Mouse (Mus musculus) thymus, postnatal 0 days (tissue): ENCODE measurements around the gene G6pc3. TPM values are rescaled to one million over a fixed set of nuclear protein-coding genes. Genes with fewer than 3 reads are reported as not detected.

ENCODE experiments used
- DNase-seq: peaks from one replicate; pipeline ENCODE4 v3.0.0-alpha.2; 2015; ENCODE audit warnings: low spot score
- polyA plus RNA-seq: library from polyadenylated mRNA; unstranded; fragments of >200 nt; fragmentation: Nextera tagmentation; extraction: Ambion mirVana; gene quantifications from 2 replicates; pipeline ENCODE4 v1.2.1, GENCODE M21; 2015

G6pc3 gene
- polyA plus RNA-seq, 1 experiment from 2014 or later: 16.1 TPM

GRCm38 (mm10) chr11:102217876-102218430 lies 28.5 kb downstream of the G6pc3 start:
- no peak for DNase-seq

DNA sequence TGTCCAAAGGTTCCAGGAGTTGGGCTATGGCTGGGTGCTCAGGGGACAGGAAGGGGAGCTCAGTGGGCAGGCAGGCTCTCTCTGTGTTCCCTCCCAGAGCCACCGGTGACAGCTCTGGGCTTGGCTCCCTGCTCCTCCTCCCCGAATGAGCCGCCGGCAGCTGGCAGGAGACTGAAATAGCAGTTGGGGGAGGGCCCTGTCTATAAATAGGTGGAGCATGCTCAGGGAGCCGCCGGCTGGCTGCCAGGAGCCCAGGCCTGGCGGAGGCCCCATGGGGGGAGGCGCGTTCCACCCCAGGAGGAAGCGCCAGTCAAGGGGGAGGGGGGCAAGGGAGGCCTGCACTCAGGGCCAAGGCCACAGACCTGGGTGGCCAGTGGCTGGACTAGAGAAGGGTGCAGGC lies 29.4 kb downstream of the G6pc3 start:
- peak; percentile 93 for DNase-seq

DNA sequence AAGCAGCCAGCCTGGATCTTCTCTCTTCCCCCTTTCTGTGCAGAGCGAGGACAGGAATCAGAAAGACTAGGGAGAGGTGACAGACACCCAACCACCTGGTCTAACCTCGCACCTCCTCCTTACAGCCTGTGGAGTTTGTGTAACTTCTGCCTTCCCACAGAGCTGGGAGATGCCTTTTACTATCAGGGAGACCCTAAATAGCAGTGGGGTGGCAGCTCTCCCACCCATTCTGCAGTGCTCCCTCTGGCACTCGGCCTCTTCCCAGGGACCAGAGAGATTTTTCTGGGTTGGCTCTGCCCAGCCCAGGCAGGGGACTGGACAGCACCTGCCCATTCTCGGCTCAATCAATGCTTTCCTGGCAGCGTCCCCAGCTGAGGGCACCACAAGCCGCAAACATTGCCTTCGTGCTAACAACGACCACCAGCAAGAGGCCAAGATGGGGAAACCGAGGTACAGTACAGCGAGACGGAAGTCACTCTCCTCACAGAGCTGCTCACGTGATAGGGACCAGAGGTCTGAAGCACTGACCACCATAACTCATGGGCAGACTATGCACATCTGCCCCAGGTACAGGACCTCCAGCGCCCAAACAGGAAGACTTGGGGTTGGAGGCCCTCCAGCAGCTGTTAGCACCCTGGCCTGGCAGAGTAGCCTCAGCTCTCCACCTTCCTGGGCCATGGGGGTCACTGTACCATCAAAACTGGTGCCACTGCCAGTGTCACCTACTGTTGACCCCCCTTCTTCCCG lies 30.0 kb downstream of the G6pc3 start:
- DNase-seq: no peak

DNA sequence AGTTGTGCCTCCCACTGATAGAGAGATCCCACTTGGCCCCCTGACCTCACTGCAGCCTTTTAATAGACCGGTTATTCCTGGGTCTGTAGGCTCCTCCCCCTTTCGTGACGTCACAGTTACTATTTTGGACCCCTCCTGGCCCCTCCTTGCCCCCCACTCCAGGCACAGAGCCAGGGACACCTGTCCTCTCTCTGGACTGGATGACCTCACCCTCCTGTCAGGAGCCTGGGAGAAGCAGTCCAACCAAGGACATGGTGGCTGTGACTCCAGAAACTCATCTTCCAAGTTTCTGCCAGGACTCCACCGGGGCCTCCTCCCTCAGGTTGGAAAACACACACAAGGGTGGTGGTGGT lies 30.6 kb downstream of the G6pc3 start:
- no peak for DNase-seq

- DNase-seq: no peak
Observed at GRCm38 (mm10) chr11:102220451-102220850, 31.0 kb downstream of the G6pc3 start.

DNA sequence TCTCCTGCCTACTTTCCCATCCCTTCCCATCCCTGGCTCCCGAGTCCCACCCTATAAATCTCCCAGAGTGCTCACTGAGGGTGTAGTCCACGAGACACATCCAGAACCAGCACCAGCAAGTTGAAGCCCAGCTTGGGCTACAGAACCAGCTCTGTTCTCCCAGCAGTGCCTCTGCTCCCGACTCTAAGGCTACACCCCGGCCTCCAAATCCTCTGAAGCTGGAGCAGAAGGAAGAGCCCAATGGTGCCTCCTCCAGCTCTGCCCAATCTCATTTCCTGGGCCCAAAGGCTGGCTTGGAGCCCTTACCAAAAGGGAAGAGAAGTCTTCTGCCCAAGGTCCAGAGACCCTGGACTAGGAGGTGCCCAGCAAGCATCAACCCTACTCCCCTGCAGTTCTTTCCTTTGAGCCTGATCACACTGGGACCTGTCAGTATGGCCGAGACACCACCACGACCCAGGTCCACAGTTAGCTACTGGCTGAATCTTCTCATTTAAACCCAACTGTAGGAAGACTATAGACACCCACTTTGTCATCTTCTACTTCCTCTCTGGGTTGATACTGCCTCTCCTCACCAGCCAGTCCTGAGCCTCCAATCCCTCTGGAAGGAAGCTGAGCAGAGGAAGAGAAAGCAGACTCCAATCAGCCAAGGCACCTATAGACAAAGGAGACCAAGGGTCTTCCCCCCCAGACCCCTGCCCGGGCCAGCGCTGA lies 32.0 kb downstream of the G6pc3 start:
- no peak for DNase-seq

DNA sequence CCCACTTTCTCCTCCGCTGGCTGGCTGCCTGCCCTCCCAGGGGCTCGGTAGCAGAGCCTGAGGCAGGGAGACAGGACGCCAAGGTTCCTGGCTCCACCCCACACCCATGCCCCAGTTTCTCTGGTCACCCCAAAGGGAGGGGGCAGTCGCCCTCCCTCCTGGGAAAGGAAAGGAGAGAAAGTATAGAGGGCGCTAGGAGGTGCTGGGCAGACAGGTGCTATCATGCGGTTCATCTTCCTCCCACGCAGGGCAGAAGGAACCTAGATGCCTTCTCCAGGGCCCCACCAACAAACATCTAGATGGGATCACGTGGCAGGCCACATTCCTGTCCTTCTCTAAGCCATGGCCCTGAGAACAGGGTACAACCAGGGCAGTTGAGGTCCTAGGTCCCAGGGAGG lies 32.5 kb downstream of the G6pc3 start:
- no peak for DNase-seq

DNA sequence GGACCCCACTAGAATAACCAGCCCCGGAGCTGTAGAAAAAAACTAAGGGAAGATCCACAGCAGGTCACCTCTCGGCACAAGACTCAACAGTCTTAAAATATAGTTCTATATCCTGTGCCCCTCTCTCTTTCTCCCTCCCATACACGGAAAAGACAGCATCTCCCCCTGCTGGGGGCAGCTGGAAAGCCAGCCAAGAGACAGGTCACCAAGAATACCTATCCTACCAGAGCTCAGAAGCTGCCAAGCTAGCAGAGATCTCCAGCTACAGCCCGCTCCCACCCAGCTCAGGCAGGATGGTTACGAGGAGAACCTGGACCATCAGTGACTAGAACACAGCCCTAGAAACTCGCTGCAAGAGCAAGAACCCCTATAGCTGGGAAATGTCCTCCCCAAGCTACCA lies 33.7 kb downstream of the G6pc3 start:
- DNase-seq: peak; percentile 88

- DNase-seq: no peak
Observed at GRCm38 (mm10) chr11:102224686-102225085, 35.3 kb downstream of the G6pc3 start.

DNA sequence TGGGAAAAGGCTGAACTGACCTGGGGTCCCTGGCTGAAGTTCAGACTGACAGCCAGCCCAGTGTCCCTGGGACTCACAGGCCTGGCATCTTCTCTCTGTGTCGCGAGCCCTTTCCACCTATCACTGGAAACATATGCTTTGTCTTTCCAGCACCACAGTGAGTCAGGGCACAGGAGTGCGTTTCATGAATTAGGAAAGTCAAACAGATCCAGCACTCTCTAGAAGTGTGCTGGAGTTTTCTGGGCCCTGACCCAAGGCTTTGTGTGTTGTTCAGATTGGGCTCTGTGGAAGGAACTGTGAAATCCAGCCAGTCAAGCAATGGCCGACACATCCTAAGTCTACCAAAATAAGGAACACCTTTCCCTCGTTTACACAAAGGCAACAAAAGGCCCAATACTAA lies 35.8 kb downstream of the G6pc3 start:
- DNase-seq: no peak

DNA sequence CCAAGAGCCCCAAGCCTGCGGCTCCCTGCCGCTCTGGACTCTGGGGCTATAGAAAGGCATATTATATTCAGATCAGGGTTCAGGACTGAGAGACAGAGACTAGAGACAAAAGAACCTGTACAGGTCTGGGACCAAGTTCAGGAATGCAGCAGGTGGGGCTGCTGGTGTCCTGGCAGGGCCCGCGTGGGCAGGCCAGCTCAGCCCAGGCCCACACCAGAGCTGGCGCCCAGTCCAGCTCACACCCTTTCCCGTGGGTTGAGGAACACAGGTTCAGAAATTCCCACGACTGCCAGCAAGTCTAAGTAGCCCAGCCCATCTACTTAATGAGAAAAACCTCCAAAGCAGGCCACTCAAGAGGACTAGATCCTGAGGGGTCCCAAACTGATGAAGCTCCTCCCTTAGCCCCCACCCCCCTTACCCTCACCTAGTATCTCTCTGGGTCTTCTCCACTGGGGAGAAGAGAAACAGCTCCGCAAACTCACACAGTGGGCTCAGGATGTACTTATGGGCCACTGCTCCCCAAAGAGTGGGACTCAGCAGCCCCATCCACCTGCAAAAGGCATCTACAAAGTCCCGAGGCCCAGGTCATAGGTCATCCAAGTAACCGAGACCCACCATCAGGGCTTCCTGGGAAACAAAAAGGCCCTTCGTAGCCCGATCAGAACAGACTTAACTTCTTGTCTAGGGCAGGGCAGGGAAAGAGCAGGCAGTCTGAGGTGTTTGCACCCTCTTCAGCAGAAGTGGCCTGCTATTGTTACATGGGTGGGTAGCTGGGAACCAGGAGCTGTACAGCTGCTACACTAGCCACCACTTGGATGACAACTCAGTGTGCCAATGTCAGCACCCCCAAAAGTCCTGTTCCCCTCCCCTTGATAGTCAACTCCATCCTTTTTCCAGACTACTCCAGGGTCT lies 36.9 kb downstream of the G6pc3 start:
- DNase-seq: no peak

GRCm38 (mm10) chr11:102227270-102228190 lies 38.1 kb downstream of the G6pc3 start:
- DNase-seq: no peak

GRCm38 (mm10) chr11:102228191-102228545 lies 38.7 kb downstream of the G6pc3 start:
- DNase-seq: no peak

DNA sequence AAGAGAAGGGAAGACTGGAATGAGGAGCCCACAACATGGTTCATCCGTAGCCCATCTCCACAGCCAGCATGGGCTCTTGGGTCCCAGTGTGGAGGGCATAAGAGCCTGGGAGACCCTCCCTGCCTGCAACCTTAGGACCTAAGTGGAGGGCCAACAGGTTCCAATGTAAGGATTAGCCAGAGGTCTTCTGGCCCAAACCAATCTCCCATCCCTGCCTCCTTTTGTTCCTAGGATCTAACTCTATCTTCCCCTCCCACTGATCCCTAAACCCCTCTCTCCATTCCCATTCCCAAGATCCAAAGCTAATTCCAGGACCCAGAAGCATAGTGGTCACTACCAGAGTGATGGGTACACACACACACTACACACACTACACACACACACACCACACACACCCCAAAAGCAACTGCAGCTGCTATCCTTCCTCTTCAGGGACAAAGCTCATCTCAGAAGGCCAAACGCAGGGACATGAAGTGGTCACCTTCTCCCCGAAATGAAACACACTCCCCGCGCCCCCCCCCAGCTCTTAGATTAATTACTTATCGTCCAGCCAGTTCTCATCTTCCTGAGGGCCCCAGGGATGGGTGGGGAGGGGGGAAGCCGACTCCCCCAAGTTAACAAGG lies 39.3 kb downstream of the G6pc3 start:
- DNase-seq: no peak

GRCm38 (mm10) chr11:102229331-102229953 lies 40.0 kb downstream of the G6pc3 start:
- peak; percentile 39 for DNase-seq

DNA sequence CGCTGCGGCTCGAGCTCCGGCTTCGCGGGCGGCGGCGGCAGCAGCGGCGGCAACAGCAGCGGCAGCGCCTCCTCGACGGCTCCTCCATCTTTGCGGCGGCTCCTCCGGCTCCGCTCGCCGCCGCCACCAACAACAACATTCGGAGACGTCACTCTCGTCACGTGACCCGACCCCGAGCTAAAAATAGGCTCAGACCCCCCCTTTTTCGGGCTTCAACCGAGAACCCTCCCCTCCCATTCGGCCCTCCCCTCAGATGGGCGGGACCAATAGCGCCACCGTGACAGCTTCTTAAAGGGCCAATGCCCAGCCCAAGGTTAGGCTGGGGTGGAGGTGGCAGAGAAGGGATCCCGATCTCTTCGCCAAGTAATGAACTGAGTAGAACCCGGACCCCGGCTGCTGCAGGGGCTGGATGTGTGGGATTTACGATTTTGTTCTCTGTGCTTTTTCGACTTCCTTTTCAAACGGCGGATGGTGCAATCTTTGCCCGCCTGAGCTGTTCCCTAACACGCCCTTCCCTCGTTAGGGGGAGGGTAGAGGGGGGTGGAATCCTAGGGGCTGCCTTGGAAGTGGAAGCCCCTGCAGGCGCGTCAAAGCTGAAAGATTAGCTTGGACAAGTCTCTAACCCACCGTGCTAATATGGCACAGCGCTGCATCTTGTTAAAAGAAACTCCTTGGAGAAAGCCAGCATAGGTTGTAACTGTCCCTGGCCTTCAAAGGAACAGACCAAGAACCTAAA lies 40.8 kb downstream of the G6pc3 start, which contains the start of gene Hdac5:
Hdac5 (minus strand) TSS at position 161 of the 736 bp plus-strand sequence.
- peak; percentile 99 for DNase-seq

DNA sequence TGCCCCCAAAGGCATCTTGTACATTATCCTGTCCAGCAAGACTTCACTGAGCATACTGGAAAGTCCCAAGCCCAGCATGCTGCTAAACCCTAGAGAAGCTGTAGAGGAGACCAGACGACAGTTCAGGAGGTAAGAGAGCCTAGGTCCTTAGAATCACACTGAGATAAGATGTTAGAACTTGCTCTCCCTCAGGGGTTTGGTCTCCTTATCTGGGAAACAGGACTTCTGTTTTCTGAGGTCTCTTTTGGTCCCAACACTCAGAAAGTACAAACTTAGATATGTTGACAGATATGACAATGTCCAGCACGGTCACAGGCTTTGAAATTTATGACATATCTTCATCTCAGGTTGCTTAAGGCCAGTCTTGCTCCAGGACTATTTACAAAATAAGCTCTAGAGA lies 46.6 kb downstream of the G6pc3 start:
- no peak for DNase-seq

DNA sequence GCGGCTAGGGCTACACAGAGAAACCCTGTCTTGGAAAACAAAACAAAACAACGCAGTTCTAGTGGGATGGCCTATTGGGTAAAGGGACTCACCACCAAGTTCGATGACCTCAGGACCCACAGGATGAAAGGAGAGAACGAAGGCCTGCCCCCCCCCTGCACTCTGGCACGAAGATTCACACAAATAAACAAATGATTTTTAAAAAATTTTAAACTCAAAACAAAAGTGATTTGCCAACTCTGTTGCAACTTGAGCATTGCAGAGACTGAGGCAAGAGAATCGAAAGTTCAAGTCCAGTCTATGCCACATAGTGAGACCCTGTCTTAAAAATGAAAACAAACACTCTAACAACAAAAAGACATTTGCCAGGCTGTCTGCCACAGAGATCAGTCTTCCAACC lies 51.2 kb downstream of the G6pc3 start:
- DNase-seq: no peak

DNA sequence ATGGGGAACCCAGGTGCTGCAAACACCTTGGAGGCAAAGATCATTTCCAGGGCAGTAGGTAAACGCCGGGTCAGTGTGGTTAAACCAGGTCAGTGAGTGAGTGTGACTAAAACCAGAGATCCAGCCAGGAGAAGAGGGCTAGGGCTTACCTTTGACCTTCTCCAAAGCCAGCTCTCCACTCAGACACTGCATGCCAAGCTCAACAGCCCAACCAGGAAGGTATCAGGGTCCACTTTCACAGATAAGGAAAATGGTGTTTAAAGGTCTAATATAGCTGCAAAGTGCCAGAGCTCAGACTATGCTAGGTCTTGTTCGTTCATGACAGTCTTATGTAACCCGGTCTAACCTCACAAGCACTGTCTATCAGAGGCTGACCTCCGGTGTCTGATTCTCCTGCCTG lies 51.8 kb downstream of the G6pc3 start:
- no peak for DNase-seq
